Mouse (Mus musculus) liver, postnatal 0 days (tissue): ENCODE results near the gene Olfr772. TPM values are rescaled to one million over a fixed set of nuclear protein-coding genes. Genes with fewer than 3 reads are reported as not detected.
"Not testable (repeated sequence)": the region's sequence is repeated elsewhere in the genome, so short reads cannot be mapped to it uniquely, and the experiment has no call there.

Experiments
- ATAC-seq: fragments of 200-750 bp; cut with Nextera tagmentation; 2 replicates; pipeline ENCODE4 v1.8.0; 2017; ENCODE audit warnings: mild to moderate bottlenecking, moderate library complexity
- DNase-seq: peaks from one replicate; pipeline ENCODE4 v3.0.0-alpha.2; 2016
- H3K27ac ChIP-seq: fragments of 300-500 bp; sonication (generic); 2 replicates; pipeline ENCODE4 v1.5.1; 2014; ENCODE audit warnings: antibody characterized with exemption, moderate library complexity, mild to moderate bottlenecking, low read depth
- H3K27me3 ChIP-seq: fragments of 300-500 bp; sonication (generic); 2 replicates; pipeline ENCODE4 v1.6.1; 2014; ENCODE audit warnings: low read length, control low read depth, mixed read lengths; ENCODE audit not compliant: insufficient read depth
- H3K36me3 ChIP-seq: fragments of 300-500 bp; sonication (generic); replicated peaks from 2 replicates; pipeline ENCODE4 v1.6.1; 2014; ENCODE audit warnings: mild to moderate bottlenecking, control low read depth, low read length, moderate library complexity, mixed read lengths; ENCODE audit not compliant: insufficient read depth
- H3K4me1 ChIP-seq: fragments of 300-500 bp; sonication (generic); 2 replicates; pipeline ENCODE4 v1.6.1; 2014; ENCODE audit warnings: antibody characterized with exemption, mild to moderate bottlenecking, control low read depth; ENCODE audit not compliant: insufficient read depth
- H3K4me2 ChIP-seq: fragments of 300-500 bp; sonication (generic); 2 replicates; pipeline ENCODE4 v1.6.1; 2014; ENCODE audit warnings: low read depth, mild to moderate bottlenecking, low read length, moderate library complexity, mixed read lengths
- H3K4me3 ChIP-seq: fragments of 300-500 bp; sonication (generic); 2 replicates; pipeline ENCODE4 v1.5.1; 2014; ENCODE audit warnings: low read depth, low read length
- H3K9ac ChIP-seq: fragments of 300-500 bp; sonication (generic); replicated peaks from 2 replicates; pipeline ENCODE4 v1.6.1; 2014; ENCODE audit warnings: mild to moderate bottlenecking, moderate library complexity
- H3K9me3 ChIP-seq: fragments of 300-500 bp; sonication (generic); 2 replicates; pipeline ENCODE4 v1.6.1; 2016; ENCODE audit warnings: mild to moderate bottlenecking, control low read depth, low read length, mixed read lengths
- CTCF ChIP-seq: sonication (generic); IDR thresholded peaks from 2 replicates; pipeline ENCODE4 v1.5.1; 2016; ENCODE audit warnings: antibody characterized with exemption, low read depth
- EP300 ChIP-seq: IDR thresholded peaks from 2 replicates; pipeline ENCODE4 v1.6.1; 2016; ENCODE audit warnings: antibody characterized with exemption, low read depth, mild to moderate bottlenecking
- WGBS: fragments of 180-500 bp; shearing (Covaris S2); extraction: QIAGEN DNeasy Blood & Tissue Kit; methylation state at CpG from one replicate; pipeline ENCODE4 v1.1.7; 2014; ENCODE audit not compliant: insufficient replicate concordance; 5-methylcytosine and 5-hydroxymethylcytosine counted together
- polyA plus RNA-seq: library from polyadenylated mRNA; unstranded; fragments of >200 nt; fragmentation: Nextera tagmentation; extraction: Ambion mirVana; gene quantifications from 2 replicates; pipeline ENCODE4 v1.2.1, GENCODE M21; 2015

Gene Olfr772
- not detected in 2 replicates for polyA plus RNA-seq

GRCm38 (mm10) chr10:129177821-129178220 lies at the start of gene Olfr772:
Gene Olfr772, minus strand, starts transcription at chr10:129177921.
- WGBS = 63% methylated on average over 3 of the region's 4 CpGs
- H3K4me1 ChIP-seq, H3K9ac ChIP-seq, H3K4me3 ChIP-seq, H3K27me3 ChIP-seq, H3K4me2 ChIP-seq, H3K9me3 ChIP-seq, DNase-seq, H3K36me3 ChIP-seq, H3K27ac ChIP-seq, ATAC-seq: not testable (repeated sequence)

- not testable (repeated sequence) for DNase-seq, ATAC-seq, H3K27me3 ChIP-seq, H3K27ac ChIP-seq, H3K4me3 ChIP-seq, H3K9me3 ChIP-seq, H3K4me1 ChIP-seq, H3K9ac ChIP-seq, H3K4me2 ChIP-seq, H3K36me3 ChIP-seq
Observed at GRCm38 (mm10) chr10:129187319-129187718, 9.6 kb upstream of the Olfr772 start, which contains the start of gene Olfr773. Gene Olfr773, minus strand, starts transcription at chr10:129187419.

- Histone ChIP-seq H3K27me3 (no peaks in the 10 kb centered on the region), H3K9ac (no peak within 1 kb of the TSS), H3K4me2 (no peak within 1 kb of the TSS), H3K36me3 (no peaks in the 10 kb centered on the region), H3K27ac (no peak within 1 kb of the TSS), H3K4me1 (no peaks in the 10 kb centered on the region), H3K9me3 (no peaks in the 10 kb centered on the region), H3K4me3 (no peak within 1 kb of the TSS)
- DNase-seq = no peak
- WGBS = 73% methylated on average over 1 of the region's 1 CpGs
- TF ChIP-seq EP300 (no peak), CTCF (no peak)
- ATAC-seq = no peak
Observed at GRCm38 (mm10) chr10:129164651-129165050, 13.1 kb downstream of the Olfr772 start, which contains the start of gene Olfr771. Gene Olfr771, minus strand, starts transcription at chr10:129164751.

- 83% methylated on average over 2 of the region's 2 CpGs for WGBS
- TF ChIP-seq CTCF (no peak), EP300 (no peak)
- DNase-seq = no peak
- ATAC-seq = no peak
- no peaks in the 10 kb centered on the region for H3K27me3 ChIP-seq
- H3K27ac ChIP-seq = no peak within 1 kb of the TSS
- H3K9me3 ChIP-seq = no peaks in the 10 kb centered on the region
- H3K4me3 ChIP-seq = no peak within 1 kb of the TSS
- no peaks in the 10 kb centered on the region for H3K36me3 ChIP-seq
- H3K4me2 ChIP-seq = no peak within 1 kb of the TSS
- H3K9ac ChIP-seq = no peak within 1 kb of the TSS
- H3K4me1 ChIP-seq = no peaks in the 10 kb centered on the region
Observed at GRCm38 (mm10) chr10:129138898-129139297, 38.8 kb downstream of the Olfr772 start, which contains the start of gene Olfr770. Gene Olfr770, minus strand, starts transcription at chr10:129138998.

Other genes starting within 250 kb of the Olfr772 start
- gene Itga7, start 244.1 kb downstream of the Olfr772 start, polyA plus RNA-seq = 0.66 and 0.70 TPM in 2 replicates
- 29.9 and 33.3 TPM in 2 replicates for gene Mettl7b, start 216.9 kb downstream of the Olfr772 start, polyA plus RNA-seq
- not detected in 2 replicates for gene Olfr9, start 188.5 kb downstream of the Olfr772 start, polyA plus RNA-seq
- not detected in 2 replicates for gene Olfr763, start 167.1 kb downstream of the Olfr772 start, polyA plus RNA-seq
- not detected in 2 replicates for gene Olfr764-ps1, start 138.0 kb downstream of the Olfr772 start, polyA plus RNA-seq
- gene Olfr765, start 127.9 kb downstream of the Olfr772 start, polyA plus RNA-seq = not detected in 2 replicates
- not detected in 2 replicates for gene Olfr766-ps1, start 108.9 kb downstream of the Olfr772 start, polyA plus RNA-seq
- gene Olfr767, start 95.0 kb downstream of the Olfr772 start, polyA plus RNA-seq = not detected in 2 replicates
- gene Olfr768, start 78.5 kb downstream of the Olfr772 start, polyA plus RNA-seq = not detected in 2 replicates
- gene Olfr769, start 60.1 kb downstream of the Olfr772 start, polyA plus RNA-seq = not detected in 2 replicates
- gene Olfr770, start 38.9 kb downstream of the Olfr772 start, polyA plus RNA-seq = not detected in 2 replicates
- not detected in 2 replicates for gene Olfr771, start 13.2 kb downstream of the Olfr772 start, polyA plus RNA-seq
- not detected in 2 replicates for gene Olfr773, start 9.5 kb upstream of the Olfr772 start, polyA plus RNA-seq
- gene Olfr774, start 58.3 kb upstream of the Olfr772 start, polyA plus RNA-seq = not detected in 2 replicates
- gene Olfr775, start 70.5 kb upstream of the Olfr772 start, polyA plus RNA-seq = not detected in 2 replicates
- gene Olfr776, start 81.2 kb upstream of the Olfr772 start, polyA plus RNA-seq = not detected in 2 replicates
- not detected in 2 replicates for gene Olfr777, start 93.6 kb upstream of the Olfr772 start, polyA plus RNA-seq
- gene Olfr780, start 140.2 kb upstream of the Olfr772 start, polyA plus RNA-seq = not detected in 2 replicates
- gene Olfr781, start 150.9 kb upstream of the Olfr772 start, polyA plus RNA-seq = not detected in 2 replicates
- gene Olfr782, start 170.9 kb upstream of the Olfr772 start, polyA plus RNA-seq = not detected in 2 replicates
- gene Olfr784, start 206.2 kb upstream of the Olfr772 start, polyA plus RNA-seq = not detected in 2 replicates
- not detected in 2 replicates for gene Olfr785, start 227.5 kb upstream of the Olfr772 start, polyA plus RNA-seq
- not detected in 2 replicates for gene Olfr786, start 249.4 kb upstream of the Olfr772 start, polyA plus RNA-seq